Mouse (Mus musculus): Measurements from ENCODE around the gene Prss16. TPM values are rescaled to one million over a fixed set of nuclear protein-coding genes. Genes with fewer than 3 reads are reported as not detected.

The Prss16 gene
- total RNA-seq, 2 experiments from 2014 or later, result 0.32 to 0.51 TPM

GRCm38 (mm10) chr13:22014411-22014845 lies 4.9 kb upstream of the Prss16 start:
- no peak for DNase-seq (ENCODE audit: low spot score in 2 of 2)
- no peak for TF ChIP-seq CTCF (conservative IDR thresholded peaks at IDR 0.05)
- no peak overlapping the region for H3K4me3 ChIP-seq
- no peak overlapping the region for H3K27ac ChIP-seq

GRCm38 (mm10) chr13:22013716-22014115 lies 4.2 kb upstream of the Prss16 start:
- Histone ChIP-seq H3K4me3 (no peak overlapping the region), H3K27ac (no peak overlapping the region)
- DNase-seq (ENCODE audit: low spot score in 2 of 2), result no peak
- no peak for TF ChIP-seq CTCF (conservative IDR thresholded peaks at IDR 0.05)

GRCm38 (mm10) chr13:22008707-22009106 lies 835 bp downstream of the Prss16 start:
- TF ChIP-seq CTCF (conservative IDR thresholded peaks at IDR 0.05), result no peak
- no peak for DNase-seq (ENCODE audit: low spot score in 2 of 2)

GRCm38 (mm10) chr13:22007872-22008271 lies 1.7 kb downstream of the Prss16 start:
- no peak for DNase-seq (ENCODE audit: low spot score in 2 of 2)
- Histone ChIP-seq H3K4me3 (no peak overlapping the region), H3K27ac (no peak overlapping the region)
- no peak for TF ChIP-seq CTCF (conservative IDR thresholded peaks at IDR 0.05)

More at GRCm38 (mm10) chr13:22008707-22009106, 835 bp downstream of the Prss16 start:
- no peak overlapping the region for H3K4me3 ChIP-seq
- no peak overlapping the region for H3K27ac ChIP-seq

- peak overlapping the region; percentile 41; the same call in 1 of the 2 replicates for H3K4me3 ChIP-seq
- no peak for DNase-seq (ENCODE audit: low spot score in 2 of 2)
- no peak for TF ChIP-seq CTCF (conservative IDR thresholded peaks at IDR 0.05)
- no peak overlapping the region for H3K27ac ChIP-seq
Observed at GRCm38 (mm10) chr13:22007121-22007510, 2.4 kb downstream of the Prss16 start.

GRCm38 (mm10) chr13:22006334-22007120 lies 3.0 kb downstream of the Prss16 start:
- H3K27ac ChIP-seq, result no peak overlapping the region
- DNase-seq (ENCODE audit: low spot score in 2 of 2), result no peak
- TF ChIP-seq CTCF (conservative IDR thresholded peaks at IDR 0.05), result no peak
- peak overlapping the region; percentile 41 for H3K4me3 ChIP-seq

GRCm38 (mm10) chr13:22005605-22006333 lies 3.8 kb downstream of the Prss16 start:
- no peak for DNase-seq (ENCODE audit: low spot score in 2 of 2)
- Histone ChIP-seq H3K4me3 (peak overlapping the region; percentile 41), H3K27ac (no peak overlapping the region)
- no peak for TF ChIP-seq CTCF (conservative IDR thresholded peaks at IDR 0.05)

GRCm38 (mm10) chr13:22001823-22002222 lies 7.7 kb downstream of the Prss16 start:
- Histone ChIP-seq H3K4me3 (no peak overlapping the region), H3K27ac (no peak overlapping the region)
- no peak for TF ChIP-seq CTCF (conservative IDR thresholded peaks at IDR 0.05)
- DNase-seq (ENCODE audit: low spot score in 2 of 2), result no peak

- no peak overlapping the region for H3K4me3 ChIP-seq
- TF ChIP-seq CTCF (conservative IDR thresholded peaks at IDR 0.05), result no peak
Observed at GRCm38 (mm10) chr13:22001346-22001745, 8.2 kb downstream of the Prss16 start.

GRCm38 (mm10) chr13:21999147-21999546 lies 10.4 kb downstream of the Prss16 start:
- H3K27ac ChIP-seq, result no peak overlapping the region

More at GRCm38 (mm10) chr13:22001346-22001745, 8.2 kb downstream of the Prss16 start:
- H3K27ac ChIP-seq, result no peak overlapping the region
- DNase-seq (ENCODE audit: low spot score in 2 of 2), result no peak

GRCm38 (mm10) chr13:21998412-21998811 lies 11.1 kb downstream of the Prss16 start:
- H3K27ac ChIP-seq, result no peak overlapping the region
- TF ChIP-seq CTCF (conservative IDR thresholded peaks at IDR 0.05), result no peak
- no peak overlapping the region for H3K4me3 ChIP-seq
- DNase-seq (ENCODE audit: low spot score in 2 of 2), result no peak

More at GRCm38 (mm10) chr13:21999147-21999546, 10.4 kb downstream of the Prss16 start:
- TF ChIP-seq CTCF (conservative IDR thresholded peaks at IDR 0.05), result no peak
- DNase-seq (ENCODE audit: low spot score in 2 of 2), result no peak
- no peak overlapping the region for H3K4me3 ChIP-seq

GRCm38 (mm10) chr13:21997821-21998220 lies 11.7 kb downstream of the Prss16 start:
- no peak overlapping the region for H3K4me3 ChIP-seq
- no peak for TF ChIP-seq CTCF (conservative IDR thresholded peaks at IDR 0.05)
- H3K27ac ChIP-seq, result no peak overlapping the region
- DNase-seq (ENCODE audit: low spot score in 2 of 2), result no peak

GRCm38 (mm10) chr13:21997201-21997820 lies 12.2 kb downstream of the Prss16 start:
- no peak for TF ChIP-seq CTCF (conservative IDR thresholded peaks at IDR 0.05)
- Histone ChIP-seq H3K4me3 (peak overlapping the region; percentile 39; the same call in 1 of the 2 replicates), H3K27ac (no peak overlapping the region)
- no peak for DNase-seq (ENCODE audit: low spot score in 2 of 2)
